Mouse (Mus musculus): ENCODE results near the gene Jam3.

DNA sequence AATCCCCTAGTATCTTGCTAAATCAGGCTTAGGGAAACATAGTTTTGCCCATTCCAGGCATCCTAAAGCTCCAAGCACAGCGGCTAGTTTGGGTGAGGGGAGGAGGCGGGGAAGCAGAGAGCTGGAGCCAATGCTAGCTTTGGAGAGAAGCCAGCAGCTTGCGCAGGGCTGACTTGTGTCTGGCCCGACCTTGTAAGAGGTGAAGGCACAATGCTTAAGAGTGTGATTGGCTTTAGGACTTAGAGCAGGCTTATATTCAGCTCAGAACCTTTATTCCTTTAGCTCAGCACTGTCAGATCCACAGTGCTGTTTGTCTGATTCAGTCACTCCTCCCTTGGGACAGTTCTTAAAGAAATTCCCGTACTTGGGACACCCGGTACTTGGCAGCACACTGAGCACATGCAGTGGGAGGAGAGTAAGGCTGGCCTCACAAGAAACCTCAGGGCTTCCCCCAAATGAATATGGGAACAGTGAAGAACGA, 36.3 kb upstream of the Jam3 start:
- TF ChIP-seq CTCF (IDR thresholded peaks at IDR 0.05; ENCODE audit: extremely low read depth, insufficient read depth, low read length) (no peak), POLR2A (IDR thresholded peaks at IDR 0.05; ENCODE audit: extremely low read depth, insufficient read depth, low read length) (no peak)

All from cortical plate, adult 2 months (tissue).